Mouse (Mus musculus): ENCODE data around the gene Zfp810. TPM values are rescaled to one million over a fixed set of nuclear protein-coding genes. Genes with fewer than 3 reads are reported as not detected.

The Zfp810 gene
- polyA plus RNA-seq, 1 experiment from 2014 or later = 17.5 TPM

DNA sequence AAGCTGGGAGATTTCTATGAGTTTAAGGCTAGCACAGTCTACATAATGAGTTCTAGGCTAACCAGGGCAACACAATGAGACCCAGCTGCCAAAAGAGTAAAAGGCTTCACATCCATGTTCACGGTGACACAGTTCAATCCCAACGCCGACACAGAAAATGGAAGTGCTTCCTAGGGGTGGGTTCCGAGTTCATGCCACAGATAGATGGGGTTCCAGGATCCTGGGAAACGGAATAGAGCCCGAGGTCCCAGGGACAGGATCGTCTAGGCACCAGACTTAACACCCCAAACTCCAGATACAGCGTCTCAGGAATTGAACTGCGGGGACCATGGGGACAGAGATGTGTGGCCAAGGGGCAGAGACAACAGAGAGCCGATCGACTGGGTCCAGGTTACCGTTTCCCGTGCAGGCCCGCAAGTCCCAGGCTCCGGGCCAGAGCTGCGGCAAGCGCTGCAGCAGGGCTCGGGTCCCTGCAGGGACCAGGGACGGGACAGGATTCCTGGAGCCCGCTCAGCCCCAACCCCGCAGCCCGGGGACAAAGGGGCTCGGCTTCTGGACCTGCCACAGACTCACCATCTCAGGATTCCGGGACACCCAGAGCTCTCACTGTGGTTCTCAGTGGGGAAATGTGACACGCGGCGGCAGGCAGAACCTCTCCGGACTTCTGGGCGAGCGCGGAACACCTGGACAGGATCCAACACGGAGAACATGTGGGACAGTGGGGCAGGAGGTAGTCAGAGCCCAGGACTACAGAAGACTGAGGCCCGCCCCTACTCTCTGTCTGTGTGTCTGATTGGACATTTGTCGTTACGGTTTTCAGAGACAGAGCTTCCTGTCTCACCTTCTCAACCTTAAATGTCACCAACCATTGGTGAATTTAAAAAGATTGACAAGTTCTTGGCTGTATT lies 48.0 kb downstream of the Zfp810 start, which contains the start of gene Zfp599:
TSS of gene Zfp599 (minus strand) at position 712 of the 908 bp plus-strand sequence.
- Histone ChIP-seq H3K4me1 (no peaks in the 10 kb centered on the region), H3K27ac (peak within 1 kb of the TSS; percentile 72), H3K27me3 (no peaks in the 10 kb centered on the region), H3K9me3 (no peaks in the 10 kb centered on the region; the same call in 1 of the 2 replicates), H3K4me2 (peak within 1 kb of the TSS; percentile 71), H3K4me3 (peak within 1 kb of the TSS; percentile 73), H3K9ac (peak within 1 kb of the TSS; percentile 59), H3K36me3 (peaks cover 25% of the 10 kb centered on the region)
- under 1% methylated on average over 35 of the region's 35 CpGs for WGBS
- peak; percentile 93 for ATAC-seq (ENCODE audit: insufficient number of reproducible peaks, low FRiP score, low TSS enrichment, low read depth)

DNA sequence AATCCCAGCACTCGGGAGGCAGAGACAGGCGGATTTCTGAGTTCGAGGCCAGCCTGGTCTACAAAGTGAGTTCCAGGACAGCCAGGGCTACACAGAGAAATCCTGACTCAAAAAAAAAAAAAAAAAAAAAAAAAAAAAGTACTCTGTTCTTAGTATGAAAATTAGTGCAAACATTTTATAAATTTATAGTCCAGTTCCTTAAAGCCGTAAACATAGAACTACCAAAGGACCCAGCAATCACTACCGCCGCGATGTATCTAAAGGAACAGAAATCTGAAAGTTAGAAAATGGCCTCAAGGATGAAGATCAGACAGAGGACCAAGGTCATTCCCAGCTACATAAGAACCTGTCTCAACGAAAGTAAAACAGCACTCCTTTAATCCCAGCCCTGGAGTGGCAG lies 48.7 kb downstream of the Zfp810 start:
- 80% methylated on average over 8 of the region's 8 CpGs for WGBS
- Histone ChIP-seq H3K27me3 (no peaks in the 10 kb centered on the region), H3K27ac (no peak overlapping the region), H3K4me3 (peak overlapping the region; percentile 73), H3K4me1 (no peaks in the 10 kb centered on the region), H3K9ac (peak overlapping the region; percentile 59; the same call in 1 of the 2 replicates), H3K36me3 (peaks cover 30% of the 10 kb centered on the region), H3K9me3 (peaks cover 3% of the 10 kb centered on the region), H3K4me2 (peak overlapping the region; percentile 71)
- ATAC-seq (ENCODE audit: insufficient number of reproducible peaks, low FRiP score, low TSS enrichment, low read depth) = no peak

DNA sequence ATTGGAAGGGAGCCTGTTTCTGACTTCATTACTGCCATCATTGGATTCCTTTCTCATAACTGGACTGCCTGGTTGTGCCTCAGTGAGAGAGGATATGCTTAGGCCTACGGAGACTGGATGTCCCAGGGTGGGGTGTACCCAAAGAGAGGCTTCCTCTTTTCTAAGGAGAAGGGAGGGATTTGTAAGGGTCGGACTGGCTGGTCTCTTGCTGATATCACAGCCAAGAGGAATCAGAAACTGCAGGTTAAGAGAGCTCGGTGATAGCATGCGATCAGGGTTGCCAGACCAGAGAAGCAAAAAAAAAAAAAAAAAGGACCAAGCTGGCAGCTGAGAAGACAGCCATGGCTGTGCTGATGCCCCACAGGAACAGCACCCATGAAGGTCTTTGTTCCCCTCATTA lies 50.9 kb downstream of the Zfp810 start:
- no peak for ATAC-seq (ENCODE audit: insufficient number of reproducible peaks, low FRiP score, low TSS enrichment, low read depth)
- H3K9me3 ChIP-seq = peaks cover 6% of the 10 kb centered on the region
- H3K27ac ChIP-seq = no peak overlapping the region
- H3K36me3 ChIP-seq = peaks cover 49% of the 10 kb centered on the region
- WGBS = 90% methylated on average over 4 of the region's 4 CpGs
- no peak overlapping the region for H3K9ac ChIP-seq
- no peak overlapping the region for H3K4me3 ChIP-seq
- no peak overlapping the region for H3K4me2 ChIP-seq
- no peaks in the 10 kb centered on the region for H3K27me3 ChIP-seq
- no peaks in the 10 kb centered on the region for H3K4me1 ChIP-seq

DNA sequence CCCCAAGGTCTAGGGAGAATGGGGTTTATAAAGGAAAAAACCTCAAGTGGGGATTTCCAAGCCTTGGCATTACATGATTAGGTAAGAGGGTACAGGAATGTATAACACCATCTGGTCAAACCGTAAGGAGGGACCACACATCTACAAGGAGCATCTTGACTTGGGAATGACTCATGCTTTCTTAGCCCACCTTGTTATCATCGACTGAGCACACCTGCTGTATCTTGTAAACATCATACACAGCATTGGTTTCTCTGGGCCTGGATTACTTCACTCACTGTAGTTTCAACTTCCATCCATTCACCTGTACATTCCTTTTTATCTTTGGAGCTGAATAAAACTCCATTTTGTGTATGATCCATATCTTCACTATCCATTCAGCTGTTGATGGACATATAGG lies 63.2 kb downstream of the Zfp810 start:
- WGBS = 93% methylated on average over 2 of the region's 2 CpGs
- no peak for ATAC-seq (ENCODE audit: insufficient number of reproducible peaks, low FRiP score, low TSS enrichment, low read depth)

DNA sequence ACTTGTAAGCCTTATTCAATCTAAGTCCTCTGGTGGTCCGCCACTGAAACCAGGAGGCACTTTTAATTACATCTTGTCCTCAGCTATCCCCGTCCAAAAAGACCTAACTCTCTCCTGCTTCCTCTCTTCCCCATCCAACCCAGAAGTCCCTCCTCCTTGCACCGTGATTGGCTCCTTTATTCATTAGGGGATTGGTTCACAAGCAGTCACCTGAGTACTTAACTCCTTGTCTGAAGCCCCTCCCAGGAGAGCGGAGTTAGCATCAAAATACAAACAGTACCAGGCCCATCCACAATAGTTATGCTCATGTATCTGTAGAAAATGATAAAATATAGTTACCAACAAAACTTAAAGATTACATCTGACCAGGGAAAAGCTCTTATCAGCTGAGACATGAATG lies 67.4 kb downstream of the Zfp810 start:
- Histone ChIP-seq H3K27ac (no peak overlapping the region), H3K27me3 (no peaks in the 10 kb centered on the region), H3K4me1 (no peaks in the 10 kb centered on the region), H3K9me3 (no peaks in the 10 kb centered on the region), H3K4me3 (no peak overlapping the region), H3K36me3 (peaks cover 87% of the 10 kb centered on the region), H3K9ac (no peak overlapping the region), H3K4me2 (no peak overlapping the region)
- ATAC-seq (ENCODE audit: insufficient number of reproducible peaks, low FRiP score, low TSS enrichment, low read depth) = no peak
- WGBS = 93% methylated on average over 4 of the region's 4 CpGs

More for the DNA sequence above, 63.2 kb downstream of the Zfp810 start:
- Histone ChIP-seq H3K4me2 (no peak overlapping the region), H3K27me3 (no peaks in the 10 kb centered on the region), H3K4me3 (no peak overlapping the region), H3K27ac (no peak overlapping the region), H3K36me3 (peaks cover 82% of the 10 kb centered on the region), H3K9ac (no peak overlapping the region), H3K9me3 (peaks cover 8% of the 10 kb centered on the region), H3K4me1 (no peaks in the 10 kb centered on the region)

DNA sequence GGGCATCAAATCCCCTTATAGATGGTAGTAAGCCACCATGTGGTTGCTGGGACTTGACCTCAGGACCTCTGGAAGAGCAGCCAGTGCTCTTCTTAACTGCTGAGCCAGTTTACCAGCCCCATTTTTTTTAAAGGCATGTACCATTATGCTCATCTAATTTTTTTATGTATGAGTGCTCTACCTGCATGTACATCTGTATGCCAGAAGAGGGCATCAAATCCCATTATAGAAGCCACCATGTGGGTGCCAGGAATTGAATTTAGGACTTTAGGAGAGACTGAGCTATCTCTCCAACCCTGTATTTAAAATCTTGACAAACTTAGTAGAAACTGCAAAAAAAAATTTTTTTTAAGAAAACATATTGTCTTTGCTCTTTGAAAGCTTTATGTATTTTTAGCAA lies 76.9 kb downstream of the Zfp810 start:
- H3K9me3 ChIP-seq = no peaks in the 10 kb centered on the region
- no peaks in the 10 kb centered on the region for H3K27me3 ChIP-seq
- H3K9ac ChIP-seq = no peak overlapping the region
- ATAC-seq (ENCODE audit: insufficient number of reproducible peaks, low FRiP score, low TSS enrichment, low read depth) = no peak
- peaks cover 7% of the 10 kb centered on the region for H3K36me3 ChIP-seq
- H3K4me1 ChIP-seq = no peaks in the 10 kb centered on the region
- no peak overlapping the region for H3K27ac ChIP-seq
- no peak overlapping the region for H3K4me3 ChIP-seq
- H3K4me2 ChIP-seq = no peak overlapping the region

DNA sequence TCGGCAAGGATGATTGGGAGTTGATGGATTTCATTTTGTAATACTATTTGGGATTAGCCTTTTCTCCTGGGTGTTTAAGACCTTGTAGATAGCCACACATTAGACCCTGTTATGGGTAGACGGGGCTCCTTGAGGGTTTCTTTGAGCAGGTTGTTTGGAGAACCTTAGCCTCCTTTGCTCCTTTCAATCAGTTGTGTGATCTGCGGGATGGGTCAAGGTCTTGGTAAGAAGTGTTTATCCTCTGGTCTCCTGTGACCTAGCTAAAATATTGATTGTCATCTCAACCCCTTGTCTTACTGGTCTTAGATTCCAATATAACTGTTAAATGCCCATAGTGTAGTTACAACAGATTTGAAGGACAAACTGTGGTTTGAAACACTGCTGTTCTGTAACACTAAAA lies 77.4 kb downstream of the Zfp810 start:
- H3K36me3 ChIP-seq = peaks cover 2% of the 10 kb centered on the region
- H3K27ac ChIP-seq = no peak overlapping the region
- no peaks in the 10 kb centered on the region for H3K9me3 ChIP-seq
- H3K4me3 ChIP-seq = no peak overlapping the region
- H3K9ac ChIP-seq = no peak overlapping the region
- no peaks in the 10 kb centered on the region for H3K4me1 ChIP-seq
- no peaks in the 10 kb centered on the region for H3K27me3 ChIP-seq
- 92% methylated on average over 3 of the region's 3 CpGs for WGBS
- H3K4me2 ChIP-seq = no peak overlapping the region
- no peak for ATAC-seq (ENCODE audit: insufficient number of reproducible peaks, low FRiP score, low TSS enrichment, low read depth)

DNA sequence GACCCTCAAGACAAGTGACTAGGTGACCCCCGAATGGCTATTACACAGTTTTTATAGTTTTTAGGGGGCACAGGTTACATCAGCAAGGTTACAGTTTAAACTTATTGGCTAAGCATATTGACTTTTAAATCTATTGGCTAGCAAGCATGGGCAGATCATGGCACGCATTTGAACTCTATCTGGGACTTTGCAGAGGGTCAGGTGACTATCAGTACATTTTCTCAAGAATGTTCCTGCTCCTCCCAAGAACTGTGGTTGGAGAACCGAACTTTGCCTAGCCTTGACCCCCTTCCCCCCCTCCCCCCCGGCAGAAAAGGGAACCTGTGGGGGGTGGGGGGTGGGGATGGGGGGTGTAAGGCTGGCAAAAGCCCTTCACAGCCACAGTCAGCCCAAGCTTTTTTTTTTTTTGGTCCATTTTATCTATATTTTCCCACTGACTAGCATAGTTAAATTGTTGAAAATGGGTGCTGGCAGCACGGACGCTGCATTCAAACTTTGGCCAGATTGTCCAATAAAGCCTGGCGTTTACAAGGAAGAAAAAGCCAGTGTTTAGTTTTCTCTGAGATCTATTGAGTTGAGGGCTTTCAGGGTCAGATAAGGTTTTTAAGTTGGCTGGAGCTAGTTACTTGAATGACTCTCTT lies 77.9 kb downstream of the Zfp810 start:
- Histone ChIP-seq H3K4me1 (no peaks in the 10 kb centered on the region), H3K4me3 (no peak overlapping the region), H3K4me2 (no peak overlapping the region), H3K9ac (no peak overlapping the region), H3K27ac (no peak overlapping the region), H3K27me3 (no peaks in the 10 kb centered on the region), H3K9me3 (no peaks in the 10 kb centered on the region), H3K36me3 (no peaks in the 10 kb centered on the region)
- WGBS = 84% methylated on average over 6 of the region's 7 CpGs
- ATAC-seq (ENCODE audit: insufficient number of reproducible peaks, low FRiP score, low TSS enrichment, low read depth) = no peak

DNA sequence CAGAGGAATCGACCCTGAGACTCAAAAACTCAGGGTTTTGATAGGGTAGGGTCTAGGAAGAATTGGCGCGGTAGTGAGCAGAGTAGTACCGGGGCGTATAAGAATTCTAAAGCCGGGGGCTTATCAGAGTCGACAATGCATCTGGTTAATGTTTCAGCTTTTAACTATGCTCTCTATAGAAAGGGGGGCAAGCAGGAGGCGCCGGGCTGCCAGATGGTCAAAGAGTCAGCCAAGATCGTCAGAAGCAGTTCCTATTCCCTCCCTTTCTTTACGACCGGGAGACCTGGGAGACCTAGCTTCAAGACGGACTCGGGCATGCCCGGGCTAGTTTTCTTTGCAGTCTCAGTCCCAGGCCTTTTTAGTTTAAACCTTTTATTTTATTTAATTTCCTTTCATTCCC lies 80.6 kb downstream of the Zfp810 start:
- ATAC-seq (ENCODE audit: insufficient number of reproducible peaks, low FRiP score, low TSS enrichment, low read depth) = no peak
- Histone ChIP-seq H3K4me1 (no peaks in the 10 kb centered on the region), H3K4me2 (no peak overlapping the region)

More for the DNA sequence above, 80.6 kb downstream of the Zfp810 start:
- peak overlapping the region; percentile 81; the same call in 1 of the 2 replicates for H3K4me3 ChIP-seq
- no peaks in the 10 kb centered on the region for H3K36me3 ChIP-seq
- no peaks in the 10 kb centered on the region for H3K9me3 ChIP-seq
- H3K27me3 ChIP-seq = no peaks in the 10 kb centered on the region
- no peak overlapping the region for H3K9ac ChIP-seq
- H3K27ac ChIP-seq = no peak overlapping the region
- 62% methylated on average over 15 of the region's 15 CpGs for WGBS

Other genes with a start within 250 kb of the Zfp810 start
- not detected in 2 replicates for gene Gm49318, start 236.4 kb downstream of the Zfp810 start, polyA plus RNA-seq (2015; fragmentation: Nextera tagmentation; extraction: Ambion mirVana)
- 9.6 and 10.9 TPM in 2 replicates for gene Zfp653, start 236.3 kb downstream of the Zfp810 start, polyA plus RNA-seq (2015; fragmentation: Nextera tagmentation; extraction: Ambion mirVana)
- 38.4 and 39.6 TPM in 2 replicates for gene Ecsit, start 222.2 kb downstream of the Zfp810 start, polyA plus RNA-seq (2015; fragmentation: Nextera tagmentation; extraction: Ambion mirVana)
- gene Cnn1, start 208.4 kb downstream of the Zfp810 start, polyA plus RNA-seq (2015; fragmentation: Nextera tagmentation; extraction: Ambion mirVana) = 3.1 and 4.2 TPM in 2 replicates
- 164 and 173 TPM in 2 replicates for gene Elof1, start 190.5 kb downstream of the Zfp810 start, polyA plus RNA-seq (2015; fragmentation: Nextera tagmentation; extraction: Ambion mirVana)
- 31.2 and 46.5 TPM in 2 replicates for gene Acp5, start 171.9 kb downstream of the Zfp810 start, polyA plus RNA-seq (2015; fragmentation: Nextera tagmentation; extraction: Ambion mirVana)
- gene Pigyl, start 150.8 kb downstream of the Zfp810 start, polyA plus RNA-seq (2015; fragmentation: Nextera tagmentation; extraction: Ambion mirVana) = 69.3 and 78.2 TPM in 2 replicates
- 0.19 and 0.26 TPM in 2 replicates for gene Zfp872, start 119.6 kb downstream of the Zfp810 start, polyA plus RNA-seq (2015; fragmentation: Nextera tagmentation; extraction: Ambion mirVana)
- 16.5 and 17.7 TPM in 2 replicates for gene Zfp809, start 81.9 kb downstream of the Zfp810 start, polyA plus RNA-seq (2015; fragmentation: Nextera tagmentation; extraction: Ambion mirVana)
- gene Zfp599, start 47.8 kb downstream of the Zfp810 start, polyA plus RNA-seq (2015; fragmentation: Nextera tagmentation; extraction: Ambion mirVana) = 4.0 and 4.8 TPM in 2 replicates
- gene Anln, start 81.5 kb upstream of the Zfp810 start, polyA plus RNA-seq (2015; fragmentation: Nextera tagmentation; extraction: Ambion mirVana) = 35.4 and 38.1 TPM in 2 replicates
- 5.6 TPM in 2 replicates for gene 9530077C05Rik, start 103.9 kb upstream of the Zfp810 start, polyA plus RNA-seq (2015; fragmentation: Nextera tagmentation; extraction: Ambion mirVana)
- gene Gm17545, start 146.6 kb upstream of the Zfp810 start, polyA plus RNA-seq (2015; fragmentation: Nextera tagmentation; extraction: Ambion mirVana) = not detected in 2 replicates
- gene Rp9, start 162.1 kb upstream of the Zfp810 start, polyA plus RNA-seq (2015; fragmentation: Nextera tagmentation; extraction: Ambion mirVana) = 50.2 and 63.0 TPM in 2 replicates
- 13.0 TPM in 2 replicates for gene Bbs9, start 168.1 kb upstream of the Zfp810 start, polyA plus RNA-seq (2015; fragmentation: Nextera tagmentation; extraction: Ambion mirVana)

Measured in limb, embryonic 15.5 days (tissue).